Mouse (Mus musculus) kidney, postnatal 0 days (tissue): Measurements from ENCODE around the gene 1700013F07Rik. TPM values are rescaled to one million over a fixed set of nuclear protein-coding genes. Genes with fewer than 3 reads are reported as not detected.
A peak's percentile ranks its signal among the peaks of the same experiment; 100 is the strongest.

Source experiments
- ATAC-seq: fragments of 200-750 bp; cut with Nextera tagmentation; replicated peaks from 2 replicates; pipeline ENCODE4 v1.8.0; 2017; ENCODE audit warnings: low read depth, moderate number of reproducible peaks, moderate TSS enrichment, moderate library complexity; ENCODE audit not compliant: low FRiP score
- DNase-seq: peaks from one replicate; pipeline ENCODE4 v3.0.0-alpha.2; 2016; ENCODE audit warnings: low spot score
- H3K27ac ChIP-seq: fragments of 300-500 bp; sonication (generic); 2 replicates; pipeline ENCODE4 v1.5.1; 2014; ENCODE audit warnings: mild to moderate bottlenecking
- H3K27me3 ChIP-seq: fragments of 300-500 bp; sonication (generic); 2 replicates; pipeline ENCODE4 v1.6.1; 2014; ENCODE audit warnings: low read length, mixed read lengths; ENCODE audit not compliant: insufficient read depth
- H3K36me3 ChIP-seq: fragments of 300-500 bp; sonication (generic); 2 replicates; pipeline ENCODE4 v1.6.1; 2014; ENCODE audit warnings: low read length, mixed read lengths; ENCODE audit not compliant: insufficient read depth
- H3K4me1 ChIP-seq: fragments of 300-500 bp; sonication (generic); replicated peaks from 2 replicates; pipeline ENCODE4 v1.6.1; 2014; ENCODE audit warnings: antibody characterized with exemption, low read length, mixed read lengths; ENCODE audit not compliant: insufficient read depth
- H3K4me2 ChIP-seq: fragments of 300-500 bp; sonication (generic); 2 replicates; pipeline ENCODE4 v1.6.1; 2014; ENCODE audit warnings: mild to moderate bottlenecking, low read length, moderate library complexity, mixed read lengths
- H3K4me3 ChIP-seq: fragments of 300-500 bp; sonication (generic); replicated peaks from 2 replicates; pipeline ENCODE4 v1.5.1; 2014; ENCODE audit warnings: low read depth, low read length
- H3K9ac ChIP-seq: fragments of 300-500 bp; sonication (generic); 2 replicates; pipeline ENCODE4 v1.6.1; 2014; ENCODE audit warnings: low read depth, low read length
- H3K9me3 ChIP-seq: fragments of 300-500 bp; sonication (generic); replicated peaks from 2 replicates; pipeline ENCODE4 v1.6.1; 2016; ENCODE audit warnings: low read length, inconsistent platforms, mixed read lengths
- CTCF ChIP-seq: IDR thresholded peaks from 2 replicates; pipeline ENCODE4 v1.5.1; 2016; ENCODE audit warnings: antibody characterized with exemption, low read depth, mild to moderate bottlenecking, moderate library complexity
- WGBS: fragments of 180-500 bp; shearing (Covaris S2); extraction: QIAGEN DNeasy Blood & Tissue Kit; methylation state at CpG from one replicate; pipeline ENCODE4 v1.1.7; 2014; 5-methylcytosine and 5-hydroxymethylcytosine counted together
- polyA plus RNA-seq: library from polyadenylated mRNA; unstranded; fragments of >200 nt; fragmentation: Nextera tagmentation; extraction: Ambion mirVana; gene quantifications from 2 replicates; pipeline ENCODE4 v1.2.1, GENCODE M21; 2015

The 1700013F07Rik gene
- not detected in 2 replicates for polyA plus RNA-seq

GRCm38 (mm10) chr3:108533951-108534350, at the start of gene 1700013F07Rik:
Gene 1700013F07Rik, plus strand, starts transcription at chr3:108534150.
- no peak for DNase-seq
- ATAC-seq = no peak
- H3K4me2 ChIP-seq = no peak within 1 kb of the TSS
- no peaks in the 10 kb centered on the region for H3K4me1 ChIP-seq
- no peak within 1 kb of the TSS for H3K9ac ChIP-seq
- H3K27ac ChIP-seq = no peak within 1 kb of the TSS
- TF ChIP-seq CTCF = no peak
- no peaks in the 10 kb centered on the region for H3K9me3 ChIP-seq
- 92% methylated on average over 6 of the region's 6 CpGs for WGBS
- no peak within 1 kb of the TSS for H3K4me3 ChIP-seq
- 0 out of 2 replicates have a peak, but pooled peaks cover 4% of the 10 kb centered on the region for H3K27me3 ChIP-seq
- H3K36me3 ChIP-seq = no peaks in the 10 kb centered on the region

- H3K9me3 ChIP-seq = no peaks in the 10 kb centered on the region
- no peak overlapping the region for H3K27ac ChIP-seq
- H3K4me1 ChIP-seq = no peaks in the 10 kb centered on the region
- no peaks in the 10 kb centered on the region for H3K27me3 ChIP-seq
- ATAC-seq = no peak
- no peak for TF ChIP-seq CTCF
- H3K4me3 ChIP-seq = no peak overlapping the region
- H3K4me2 ChIP-seq = no peak overlapping the region
- WGBS = 89% methylated on average over 4 of the region's 4 CpGs
- H3K36me3 ChIP-seq = no peaks in the 10 kb centered on the region
- no peak overlapping the region for H3K9ac ChIP-seq
- DNase-seq = no peak
Observed at GRCm38 (mm10) chr3:108484749-108485148, 49.2 kb upstream of the 1700013F07Rik start.

- TF ChIP-seq CTCF = peak; percentile 62
- no peaks in the 10 kb centered on the region for H3K36me3 ChIP-seq
- WGBS = 49% methylated on average over 3 of the region's 3 CpGs
- H3K4me3 ChIP-seq = no peak overlapping the region
- no peaks in the 10 kb centered on the region for H3K9me3 ChIP-seq
- no peak overlapping the region for H3K27ac ChIP-seq
- no peak overlapping the region for H3K4me2 ChIP-seq
- no peak for ATAC-seq
- H3K4me1 ChIP-seq = peaks cover under 1% of the 10 kb centered on the region; the same call in 1 of the 2 replicates
- no peak for DNase-seq
- no peak overlapping the region for H3K9ac ChIP-seq
- no peaks in the 10 kb centered on the region for H3K27me3 ChIP-seq
Observed at GRCm38 (mm10) chr3:108489968-108490367, 44.0 kb upstream of the 1700013F07Rik start.

GRCm38 (mm10) chr3:108494861-108495474, 39.0 kb upstream of the 1700013F07Rik start:
- Histone ChIP-seq H3K27me3 (no peaks in the 10 kb centered on the region), H3K36me3 (no peaks in the 10 kb centered on the region), H3K4me2 (no peak overlapping the region), H3K4me1 (peaks cover 7% of the 10 kb centered on the region; the same call in 1 of the 2 replicates), H3K9ac (no peak overlapping the region), H3K4me3 (no peak overlapping the region), H3K9me3 (no peaks in the 10 kb centered on the region), H3K27ac (no peak overlapping the region)
- ATAC-seq = no peak
- no peak for TF ChIP-seq CTCF
- WGBS = 62% methylated on average over 9 of the region's 9 CpGs
- no peak for DNase-seq

GRCm38 (mm10) chr3:108495486-108495885, 38.5 kb upstream of the 1700013F07Rik start:
- Histone ChIP-seq H3K4me1 (peaks cover 7% of the 10 kb centered on the region; the same call in 1 of the 2 replicates), H3K4me2 (no peak overlapping the region; the same call in 1 of the 2 replicates), H3K9me3 (no peaks in the 10 kb centered on the region), H3K4me3 (no peak overlapping the region), H3K27ac (no peak overlapping the region), H3K9ac (no peak overlapping the region), H3K27me3 (no peaks in the 10 kb centered on the region), H3K36me3 (no peaks in the 10 kb centered on the region)
- no peak for ATAC-seq
- 37% methylated on average over 4 of the region's 4 CpGs for WGBS
- TF ChIP-seq CTCF = no peak
- DNase-seq = no peak

GRCm38 (mm10) chr3:108497602-108498001, 36.3 kb upstream of the 1700013F07Rik start:
- whole genome bisulfite sequencing = 31% methylated on average over 9 of the region's 9 CpGs
- H3K36me3 ChIP-seq = no peaks in the 10 kb centered on the region
- ATAC-seq (no peak; the same call in 1 of the 2 replicates), DNase-seq (no peak)
- H3K4me3 ChIP-seq = no peak overlapping the region
- H3K4me1 ChIP-seq = peaks cover 7% of the 10 kb centered on the region; the same call in 1 of the 2 replicates
- TF ChIP-seq CTCF = no peak
- no peak overlapping the region for H3K4me2 ChIP-seq
- no peaks in the 10 kb centered on the region for H3K9me3 ChIP-seq
- H3K27me3 ChIP-seq = no peaks in the 10 kb centered on the region
- H3K27ac ChIP-seq = no peak overlapping the region
- H3K9ac ChIP-seq = no peak overlapping the region
